Mouse (Mus musculus): Measurements from ENCODE around the gene Arl2bp. TPM values are rescaled to one million over a fixed set of nuclear protein-coding genes. Genes with fewer than 3 reads are reported as not detected.

Gene Arl2bp
- total RNA-seq, 2 experiments from 2014 or later, result 158 to 163 TPM

- DNase-seq (ENCODE audit: low spot score in 2 of 2), result no peak
Observed at GRCm38 (mm10) chr8:94694701-94695100, 28.3 kb downstream of the Arl2bp start.

- peak in 1 of 2 experiments; percentile 37 for DNase-seq (ENCODE audit: low spot score in 2 of 2)
Observed at GRCm38 (mm10) chr8:94695341-94695993, 29.1 kb downstream of the Arl2bp start.

- DNase-seq (ENCODE audit: low spot score in 2 of 2), result peak; percentile 53 to 63
Observed at GRCm38 (mm10) chr8:94695994-94696384, 29.6 kb downstream of the Arl2bp start, which contains the start of gene Pllp. Gene Pllp (minus strand): TSS chr8:94696278.

GRCm38 (mm10) chr8:94696566-94696965, 30.2 kb downstream of the Arl2bp start:
- no peak for DNase-seq (ENCODE audit: low spot score in 2 of 2)

- no peak for DNase-seq (ENCODE audit: low spot score in 2 of 2)
Observed at GRCm38 (mm10) chr8:94697956-94698355, 31.6 kb downstream of the Arl2bp start.

GRCm38 (mm10) chr8:94699366-94699765, 33.0 kb downstream of the Arl2bp start:
- peak in 1 of 2 experiments; percentile 65 for DNase-seq (ENCODE audit: low spot score in 2 of 2)

GRCm38 (mm10) chr8:94700421-94700935, 34.1 kb downstream of the Arl2bp start:
- no peak for DNase-seq (ENCODE audit: low spot score in 2 of 2)

- DNase-seq (ENCODE audit: low spot score in 2 of 2), result no peak
Observed at GRCm38 (mm10) chr8:94702156-94702555, 35.8 kb downstream of the Arl2bp start.

- DNase-seq (ENCODE audit: low spot score in 2 of 2), result peak; percentile 78 to 86
Observed at GRCm38 (mm10) chr8:94702844-94703813, 36.7 kb downstream of the Arl2bp start.

GRCm38 (mm10) chr8:94703972-94704668, 37.7 kb downstream of the Arl2bp start:
- DNase-seq (ENCODE audit: low spot score in 2 of 2), result peak; percentile 100

- DNase-seq (ENCODE audit: low spot score in 2 of 2), result no peak
Observed at GRCm38 (mm10) chr8:94704669-94704984, 38.2 kb downstream of the Arl2bp start.

GRCm38 (mm10) chr8:94705581-94706245, 39.3 kb downstream of the Arl2bp start:
- DNase-seq (ENCODE audit: low spot score in 2 of 2), result no peak

GRCm38 (mm10) chr8:94706732-94707395, 40.5 kb downstream of the Arl2bp start:
- DNase-seq (ENCODE audit: low spot score in 2 of 2), result no peak

GRCm38 (mm10) chr8:94710336-94710735, 43.9 kb downstream of the Arl2bp start:
- no peak for DNase-seq (ENCODE audit: low spot score in 2 of 2)

- DNase-seq (ENCODE audit: low spot score in 2 of 2), result peak; percentile 56 to 69
Observed at GRCm38 (mm10) chr8:94711160-94711718, 44.8 kb downstream of the Arl2bp start.

GRCm38 (mm10) chr8:94714556-94714955, 48.2 kb downstream of the Arl2bp start:
- DNase-seq (ENCODE audit: low spot score in 2 of 2), result no peak

- DNase-seq (ENCODE audit: low spot score in 2 of 2), result no peak
Observed at GRCm38 (mm10) chr8:94715871-94716270, 49.5 kb downstream of the Arl2bp start.

- no peak for DNase-seq (ENCODE audit: low spot score in 2 of 2)
Observed at GRCm38 (mm10) chr8:94716841-94717240, 50.4 kb downstream of the Arl2bp start.

Measured in layer of hippocampus, postnatal 10 days (tissue).